Mouse (Mus musculus) heart, embryonic 12.5 days (tissue): Measurements from ENCODE around the gene Sh3kbp1. TPM values are rescaled to one million over a fixed set of nuclear protein-coding genes. Genes with fewer than 3 reads are reported as not detected.

Experiments used
- ATAC-seq: fragments of 200-750 bp; cut with Nextera tagmentation; 2 replicates; pipeline ENCODE4 v1.8.0; 2017; ENCODE audit warnings: moderate TSS enrichment, moderate library complexity; ENCODE audit not compliant: insufficient number of reproducible peaks, low FRiP score
- H3K27ac ChIP-seq: fragments of 300-500 bp; sonication (generic); 2 replicates; pipeline ENCODE4 v1.5.1; 2016; ENCODE audit warnings: mild to moderate bottlenecking, moderate library complexity; ENCODE audit not compliant: poor library complexity, severe bottlenecking
- H3K27me3 ChIP-seq: fragments of 300-500 bp; sonication (generic); replicated peaks from 2 replicates; pipeline ENCODE4 v1.6.1; 2016; ENCODE audit warnings: mild to moderate bottlenecking, moderate library complexity
- H3K36me3 ChIP-seq: fragments of 300-500 bp; sonication (generic); 2 replicates; pipeline ENCODE4 v1.6.1; 2016; ENCODE audit warnings: mild to moderate bottlenecking, moderate library complexity
- H3K4me1 ChIP-seq: fragments of 300-500 bp; sonication (generic); replicated peaks from 2 replicates; pipeline ENCODE4 v1.6.1; 2016; ENCODE audit warnings: mild to moderate bottlenecking
- H3K4me2 ChIP-seq: fragments of 300-500 bp; sonication (generic); 2 replicates; pipeline ENCODE4 v1.6.1; 2016; ENCODE audit warnings: mild to moderate bottlenecking, moderate library complexity
- H3K4me3 ChIP-seq: fragments of 300-500 bp; sonication (generic); 2 replicates; pipeline ENCODE4 v1.5.1; 2016; ENCODE audit warnings: mild to moderate bottlenecking
- H3K9ac ChIP-seq: fragments of 300-500 bp; sonication (generic); 2 replicates; pipeline ENCODE4 v1.6.1; 2016; ENCODE audit warnings: mild to moderate bottlenecking, moderate library complexity
- H3K9me3 ChIP-seq: fragments of 300-500 bp; sonication (generic); replicated peaks from 2 replicates; pipeline ENCODE4 v1.6.1; 2016; ENCODE audit warnings: mild to moderate bottlenecking, moderate library complexity
- WGBS: fragments of 180-500 bp; shearing (Covaris S2); methylation state at CpG from one replicate; pipeline ENCODE4 v1.1.7; 2016; 5-methylcytosine and 5-hydroxymethylcytosine counted together
- polyA plus RNA-seq: library from polyadenylated mRNA; unstranded; fragments of >200 nt; fragmentation: Nextera tagmentation; extraction: Ambion mirVana; gene quantifications from 2 replicates; pipeline ENCODE4 v1.2.1, GENCODE M21; 2016

The Sh3kbp1 gene
- polyA plus RNA-seq, 1 experiment from 2014 or later: 85.3 TPM

DNA sequence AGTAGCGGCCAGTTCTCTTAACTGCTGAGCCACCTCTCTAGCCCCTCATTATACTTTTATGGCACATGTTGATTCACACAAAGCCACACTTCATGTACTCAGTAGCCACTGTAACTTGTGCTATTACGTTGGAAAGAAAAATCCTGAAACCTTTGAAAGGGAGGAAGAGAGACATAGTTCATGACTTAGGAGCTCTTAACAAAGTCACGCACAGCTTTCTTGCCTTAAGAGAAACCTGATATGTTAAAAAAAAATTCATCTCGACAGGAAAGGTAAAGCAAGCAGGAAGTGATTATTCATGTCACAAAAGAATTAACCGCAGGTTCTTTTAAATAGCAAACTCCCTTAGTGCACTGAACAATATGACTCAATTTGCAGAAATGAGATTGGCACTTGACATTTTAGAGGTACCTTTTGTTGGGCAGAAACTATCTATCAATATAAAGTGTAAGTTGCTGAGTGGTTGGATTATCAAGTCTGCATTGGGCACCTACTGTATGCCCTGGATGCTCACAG, 51.3 kb downstream of the Sh3kbp1 start:
- 80% methylated on average over 5 of the region's 5 CpGs for WGBS
- no peak overlapping the region for H3K9ac ChIP-seq
- no peaks in the 10 kb centered on the region for H3K27me3 ChIP-seq
- no peak for ATAC-seq
- H3K27ac ChIP-seq: no peak overlapping the region
- no peaks in the 10 kb centered on the region for H3K36me3 ChIP-seq
- H3K4me2 ChIP-seq: no peak overlapping the region
- H3K4me3 ChIP-seq: no peak overlapping the region
- no peaks in the 10 kb centered on the region for H3K9me3 ChIP-seq
- no peaks in the 10 kb centered on the region for H3K4me1 ChIP-seq

- Histone ChIP-seq H3K4me1 (no peaks in the 10 kb centered on the region), H3K9ac (no peak overlapping the region), H3K36me3 (no peaks in the 10 kb centered on the region), H3K4me2 (no peak overlapping the region), H3K4me3 (no peak overlapping the region), H3K27ac (no peak overlapping the region), H3K9me3 (no peaks in the 10 kb centered on the region), H3K27me3 (no peaks in the 10 kb centered on the region)
- no peak for ATAC-seq
- 59% methylated on average over 1 of the region's 1 CpGs for WGBS
Observed at GRCm38 (mm10) chrX:159685521-159685920, 58.4 kb downstream of the Sh3kbp1 start.

- 67% methylated on average over 4 of the region's 4 CpGs for WGBS
- ATAC-seq: no peak
- Histone ChIP-seq H3K4me3 (no peak overlapping the region), H3K9ac (no peak overlapping the region), H3K27ac (no peak overlapping the region), H3K9me3 (no peaks in the 10 kb centered on the region), H3K27me3 (no peaks in the 10 kb centered on the region), H3K36me3 (no peaks in the 10 kb centered on the region), H3K4me2 (no peak overlapping the region), H3K4me1 (no peaks in the 10 kb centered on the region)
Observed at GRCm38 (mm10) chrX:159686850-159687249, 59.8 kb downstream of the Sh3kbp1 start.

DNA sequence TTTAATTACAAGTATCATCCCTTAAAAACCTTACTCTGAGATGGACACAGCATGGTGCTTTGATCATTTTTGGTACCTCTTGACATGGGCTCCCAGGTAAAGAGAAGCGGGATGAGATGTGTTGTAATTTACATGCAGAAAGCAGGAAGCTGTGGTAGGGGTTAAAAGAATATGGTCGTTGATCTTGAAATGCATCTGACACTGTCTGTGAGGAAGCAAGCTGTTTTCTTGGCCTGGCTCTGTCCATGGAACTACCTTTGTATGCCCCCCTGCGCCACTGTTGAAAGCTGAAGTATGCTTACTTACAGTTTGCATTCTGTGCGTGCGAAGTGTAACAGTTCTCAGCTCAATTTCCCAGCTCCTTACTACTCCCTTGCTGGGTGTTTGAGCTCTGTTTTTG, 61.6 kb downstream of the Sh3kbp1 start:
- 84% methylated on average over 5 of the region's 5 CpGs for WGBS
- Histone ChIP-seq H3K36me3 (no peaks in the 10 kb centered on the region), H3K4me2 (no peak overlapping the region), H3K9me3 (no peaks in the 10 kb centered on the region), H3K9ac (no peak overlapping the region), H3K27me3 (no peaks in the 10 kb centered on the region), H3K27ac (no peak overlapping the region), H3K4me3 (no peak overlapping the region), H3K4me1 (no peaks in the 10 kb centered on the region)
- no peak for ATAC-seq

- Histone ChIP-seq H3K27me3 (no peaks in the 10 kb centered on the region), H3K9ac (no peak overlapping the region), H3K4me1 (no peaks in the 10 kb centered on the region), H3K4me3 (no peak overlapping the region), H3K27ac (no peak overlapping the region), H3K4me2 (no peak overlapping the region), H3K9me3 (no peaks in the 10 kb centered on the region), H3K36me3 (no peaks in the 10 kb centered on the region)
- WGBS: 60% methylated on average over 10 of the region's 10 CpGs
- ATAC-seq: no peak
Observed at GRCm38 (mm10) chrX:159689785-159690416, 62.8 kb downstream of the Sh3kbp1 start.

DNA sequence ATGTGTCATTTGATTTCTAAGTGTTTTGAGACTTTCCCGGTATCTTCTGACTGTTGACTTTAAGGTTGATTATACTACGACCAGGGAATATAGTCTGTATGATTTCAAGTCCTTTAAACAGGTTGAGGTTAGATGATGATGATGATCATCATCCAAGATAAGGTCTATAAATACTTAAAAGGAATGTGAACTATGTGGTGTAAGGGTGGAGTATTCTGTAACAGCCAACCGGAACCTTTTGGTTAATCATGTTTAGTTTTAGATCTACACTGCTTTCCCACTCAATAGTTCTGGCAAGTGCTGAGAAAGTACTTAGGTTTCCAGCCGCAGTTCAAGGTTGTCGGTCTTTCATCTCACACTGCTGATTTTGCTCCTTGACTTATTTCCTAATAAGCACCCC, 66.1 kb downstream of the Sh3kbp1 start:
- no peaks in the 10 kb centered on the region for H3K9me3 ChIP-seq
- H3K9ac ChIP-seq: no peak overlapping the region
- H3K4me3 ChIP-seq: no peak overlapping the region
- 60% methylated on average over 5 of the region's 5 CpGs for WGBS
- H3K27ac ChIP-seq: no peak overlapping the region
- H3K36me3 ChIP-seq: no peaks in the 10 kb centered on the region
- no peaks in the 10 kb centered on the region for H3K27me3 ChIP-seq
- no peaks in the 10 kb centered on the region; the same call in 1 of the 2 replicates for H3K4me1 ChIP-seq
- H3K4me2 ChIP-seq: no peak overlapping the region
- ATAC-seq: no peak

DNA sequence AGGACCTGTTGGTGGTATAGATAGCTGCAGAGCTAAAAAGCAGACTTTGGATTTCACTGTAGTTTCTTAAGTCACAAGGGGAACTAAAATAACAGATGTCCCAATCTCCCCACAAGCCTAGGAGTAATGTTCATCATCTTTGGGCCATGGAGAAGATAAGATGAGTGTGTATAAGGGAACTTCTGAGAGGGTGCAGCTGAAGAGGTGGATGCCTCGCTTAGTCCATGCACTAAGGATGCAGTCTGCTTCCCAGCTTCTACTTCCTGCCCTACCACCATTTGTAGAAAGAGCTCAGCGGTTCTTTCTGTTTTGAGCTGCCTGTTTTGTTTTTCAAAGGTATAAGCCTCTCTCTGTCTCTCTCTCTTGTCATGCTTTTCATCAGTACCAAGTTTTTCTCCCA, 69.5 kb downstream of the Sh3kbp1 start:
- no peaks in the 10 kb centered on the region for H3K36me3 ChIP-seq
- WGBS: 13% methylated on average over 2 of the region's 2 CpGs
- no peak overlapping the region for H3K27ac ChIP-seq
- H3K9ac ChIP-seq: no peak overlapping the region
- ATAC-seq: no peak
- H3K9me3 ChIP-seq: no peaks in the 10 kb centered on the region
- H3K4me3 ChIP-seq: no peak overlapping the region
- no peaks in the 10 kb centered on the region; the same call in 1 of the 2 replicates for H3K4me1 ChIP-seq
- 0 out of 2 replicates have a peak overlapping the region, but pooled peaks have one; percentile 21 for H3K4me2 ChIP-seq
- no peaks in the 10 kb centered on the region for H3K27me3 ChIP-seq

DNA sequence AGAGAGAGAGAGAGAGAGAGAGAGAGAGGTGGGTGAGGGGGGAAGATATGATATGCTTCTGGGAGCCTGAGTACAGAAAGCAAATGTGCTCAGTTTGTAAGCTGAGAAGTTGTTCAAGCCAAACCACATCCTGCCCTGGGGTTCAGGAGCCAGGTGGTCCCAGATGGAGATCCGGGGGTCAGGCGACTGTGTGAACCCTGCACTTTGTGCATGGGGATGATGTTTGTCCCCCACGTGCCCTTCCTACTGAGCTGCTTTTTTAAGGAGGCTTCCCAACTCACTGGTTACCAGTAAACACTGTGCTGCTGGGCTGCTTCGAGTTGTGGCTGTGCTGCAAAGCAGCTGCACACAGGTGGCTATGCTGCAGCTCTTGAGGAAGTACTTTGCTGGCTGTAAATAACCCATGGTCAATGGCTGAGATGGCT, 70.0 kb downstream of the Sh3kbp1 start:
- no peaks in the 10 kb centered on the region for H3K36me3 ChIP-seq
- no peak for ATAC-seq
- H3K27ac ChIP-seq: no peak overlapping the region
- H3K4me3 ChIP-seq: no peak overlapping the region
- no peaks in the 10 kb centered on the region for H3K27me3 ChIP-seq
- H3K4me2 ChIP-seq: peak overlapping the region; percentile 21; the same call in 1 of the 2 replicates
- WGBS: 18% methylated on average over 4 of the region's 4 CpGs
- no peaks in the 10 kb centered on the region; the same call in 1 of the 2 replicates for H3K4me1 ChIP-seq
- H3K9ac ChIP-seq: no peak overlapping the region
- no peaks in the 10 kb centered on the region for H3K9me3 ChIP-seq

GRCm38 (mm10) chrX:159702850-159703249, 75.8 kb downstream of the Sh3kbp1 start:
- Histone ChIP-seq H3K9ac (no peak overlapping the region), H3K36me3 (no peaks in the 10 kb centered on the region), H3K27ac (no peak overlapping the region), H3K4me3 (no peak overlapping the region), H3K9me3 (no peaks in the 10 kb centered on the region), H3K4me1 (no peaks in the 10 kb centered on the region), H3K4me2 (no peak overlapping the region), H3K27me3 (no peaks in the 10 kb centered on the region)
- 85% methylated on average over 2 of the region's 2 CpGs for WGBS
- no peak for ATAC-seq

DNA sequence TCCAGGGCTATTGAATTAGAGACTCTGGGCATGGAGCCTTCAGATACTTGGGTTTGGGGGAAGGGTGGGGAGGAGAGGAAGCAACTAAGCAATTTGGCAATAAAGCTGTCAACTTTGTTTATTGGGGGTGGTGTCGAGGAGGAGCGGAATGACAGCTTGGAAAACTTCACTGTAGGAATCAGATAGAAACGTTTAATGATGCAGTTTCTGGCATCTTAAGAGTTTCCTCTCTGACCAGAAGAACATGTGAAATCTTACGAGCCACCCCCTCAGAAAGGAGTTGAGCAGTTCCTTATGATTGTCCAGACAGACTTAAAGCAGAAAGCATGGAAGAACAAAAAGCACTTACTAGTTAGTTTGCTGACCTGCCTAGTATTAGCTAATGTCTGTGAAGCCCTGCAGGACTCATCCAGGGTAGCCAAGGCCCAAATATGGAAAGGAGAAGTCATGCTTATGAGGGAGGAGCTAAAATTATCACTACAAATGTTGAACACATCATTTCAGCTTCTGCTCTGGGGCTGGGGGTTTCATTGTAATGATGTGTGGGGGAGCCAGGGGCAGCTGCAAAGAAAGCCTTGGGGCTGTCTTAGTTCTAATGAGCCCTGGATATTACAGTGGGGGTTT, 77.4 kb downstream of the Sh3kbp1 start:
- H3K36me3 ChIP-seq: no peaks in the 10 kb centered on the region
- no peak overlapping the region for H3K9ac ChIP-seq
- no peaks in the 10 kb centered on the region for H3K27me3 ChIP-seq
- no peak overlapping the region for H3K4me2 ChIP-seq
- no peaks in the 10 kb centered on the region for H3K9me3 ChIP-seq
- H3K4me1 ChIP-seq: 0 out of 2 replicates have a peak, but pooled peaks cover 4% of the 10 kb centered on the region
- H3K27ac ChIP-seq: no peak overlapping the region
- no peak for ATAC-seq
- no peak overlapping the region for H3K4me3 ChIP-seq
- 62% methylated on average over 4 of the region's 4 CpGs for WGBS

DNA sequence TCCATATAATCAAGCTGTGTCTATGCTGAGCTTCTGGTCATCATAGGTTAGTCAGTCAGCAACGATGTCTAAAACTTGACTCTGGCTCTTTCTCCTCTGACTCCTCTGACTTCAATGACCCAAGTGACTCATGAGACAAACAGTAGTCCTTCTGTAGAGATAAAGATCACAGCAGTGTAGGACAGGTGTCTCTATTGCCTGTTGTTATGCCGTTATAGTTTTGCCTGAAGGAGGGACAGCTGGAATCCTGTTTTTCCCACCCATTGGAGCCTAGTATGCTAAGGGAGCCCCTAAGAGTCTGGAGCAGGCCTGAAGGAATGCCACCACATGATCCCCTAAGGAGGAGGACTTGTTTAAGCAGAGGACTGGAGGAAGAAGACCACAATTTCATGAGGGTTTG, 78.3 kb downstream of the Sh3kbp1 start:
- H3K4me3 ChIP-seq: no peak overlapping the region
- no peak for ATAC-seq
- no peak overlapping the region for H3K4me2 ChIP-seq
- 76% methylated on average over 2 of the region's 2 CpGs for WGBS
- H3K4me1 ChIP-seq: 0 out of 2 replicates have a peak, but pooled peaks cover 4% of the 10 kb centered on the region
- H3K27me3 ChIP-seq: no peaks in the 10 kb centered on the region
- H3K27ac ChIP-seq: no peak overlapping the region
- no peak overlapping the region for H3K9ac ChIP-seq
- H3K9me3 ChIP-seq: no peaks in the 10 kb centered on the region
- H3K36me3 ChIP-seq: no peaks in the 10 kb centered on the region
